Mouse (Mus musculus) MEL (cell line): ENCODE data around the gene Cmtm3. TPM values are rescaled to one million over a fixed set of nuclear protein-coding genes. Genes with fewer than 3 reads are reported as not detected.

Experiments
- DNase-seq: peaks from one replicate; pipeline ENCODE4 v3.0.0; 2011; ENCODE audit warnings: low read depth, low spot score
- H3K27ac ChIP-seq: 2 replicates; pipeline ENCODE4 v1.5.1; 2012; ENCODE audit warnings: low read depth, mild to moderate bottlenecking, control low read depth, low read length, moderate library complexity; ENCODE audit not compliant: control insufficient read depth
- H3K27me3 ChIP-seq, 2 experiments: fragments of 150-350 bp in 1 of 2; sonication (generic) in 1 of 2; 2 replicates each; pipeline ENCODE4 v1.6.1; 2012; ENCODE audit warnings: low read length in 2 of 2, mild to moderate bottlenecking in 2 of 2, improper control_type of control experiment in 1 of 2, moderate library complexity in 1 of 2; ENCODE audit not compliant: insufficient read depth in 2 of 2, control insufficient read depth in 1 of 2
- H3K36me3 ChIP-seq, 2 experiments: 2 replicates each; pipeline ENCODE4 v1.6.1; 2012 to 2014; ENCODE audit warnings: low read length in 2 of 2, improper control_type of control experiment in 1 of 2, inconsistent platforms in 1 of 2, mild to moderate bottlenecking in 1 of 2; ENCODE audit not compliant: insufficient read depth in 2 of 2, control insufficient read depth in 1 of 2
- H3K4me1 ChIP-seq, 2 experiments: fragments of 150-350 bp in 1 of 2; sonication (generic) in 1 of 2; 2 replicates each; pipeline ENCODE4 v1.6.1; 2012; ENCODE audit warnings: low read length in 2 of 2, improper control_type of control experiment in 1 of 2, mild to moderate bottlenecking in 1 of 2; ENCODE audit not compliant: insufficient read depth in 2 of 2, control insufficient read depth in 1 of 2
- H3K4me3 ChIP-seq, 2 experiments: fragments of 150-350 bp in 1 of 2; sonication (generic) in 1 of 2; 2 replicates each; pipeline ENCODE4 v1.5.1; 2012; ENCODE audit warnings: low read depth in 2 of 2, low read length in 2 of 2, mild to moderate bottlenecking in 2 of 2, moderate library complexity in 2 of 2, control low read depth in 1 of 2, improper control_type of control experiment in 1 of 2; ENCODE audit not compliant: control insufficient read depth in 1 of 2, insufficient read depth in 1 of 2
- H3K79me2 ChIP-seq: 2 replicates; pipeline ENCODE4 v1.6.1; 2012; ENCODE audit warnings: mild to moderate bottlenecking, low read length, moderate library complexity; ENCODE audit not compliant: control insufficient read depth, poor library complexity, insufficient read depth
- H3K9ac ChIP-seq: 2 replicates; pipeline ENCODE4 v1.6.1; 2012; ENCODE audit warnings: low read depth, mild to moderate bottlenecking, control low read depth, low read length, moderate library complexity; ENCODE audit not compliant: control insufficient read depth, poor library complexity, severe bottlenecking
- H3K9me3 ChIP-seq: fragments of 150-350 bp; sonication (generic); replicated peaks from 2 replicates; pipeline ENCODE4 v1.6.1; 2012; ENCODE audit warnings: mild to moderate bottlenecking, low read length, improper control_type of control experiment, moderate library complexity; ENCODE audit not compliant: insufficient read depth
- BHLHE40 ChIP-seq: IDR thresholded peaks from 2 replicates; pipeline ENCODE4 v1.6.1; 2012; ENCODE audit warnings: low read depth, mild to moderate bottlenecking, inconsistent platforms, low read length, improper control_type of control experiment, borderline replicate concordance
- CHD1 ChIP-seq: IDR thresholded peaks from 2 replicates; pipeline ENCODE4 v1.6.1; 2012; ENCODE audit warnings: low read depth, mild to moderate bottlenecking, inconsistent platforms, low read length, improper control_type of control experiment
- E2F4 ChIP-seq: IDR thresholded peaks from 2 replicates; pipeline ENCODE4 v1.6.1; 2011; ENCODE audit warnings: low read depth, low read length, improper control_type of control experiment, borderline replicate concordance
- EP300 ChIP-seq, 2 experiments: IDR thresholded peaks; 2 replicates each; pipeline ENCODE4 v1.6.1; 2011; ENCODE audit warnings: improper control_type of control experiment in 2 of 2, low read length in 2 of 2, low read depth in 1 of 2, mild to moderate bottlenecking in 1 of 2
- ETS1 ChIP-seq: IDR thresholded peaks from 2 replicates; pipeline ENCODE4 v1.6.1; 2012; ENCODE audit warnings: low read depth, mild to moderate bottlenecking, inconsistent platforms, low read length, improper control_type of control experiment, moderate library complexity
- HCFC1 ChIP-seq: IDR thresholded peaks from 2 replicates; pipeline ENCODE4 v1.6.1; 2012; ENCODE audit warnings: low read depth, mild to moderate bottlenecking, inconsistent platforms, low read length, improper control_type of control experiment, moderate library complexity
- JUND ChIP-seq: IDR thresholded peaks from 2 replicates; pipeline ENCODE4 v1.6.1; 2011; ENCODE audit warnings: low read depth, mild to moderate bottlenecking, improper control_type of control experiment, low read length
- KAT2A ChIP-seq: conservative IDR thresholded peaks from 2 replicates; pipeline ENCODE4 v1.6.1; 2012; ENCODE audit warnings: low read depth, low read length, improper control_type of control experiment, inconsistent platforms
- MAFK ChIP-seq: IDR thresholded peaks from 2 replicates; pipeline ENCODE4 v1.6.1; 2011; ENCODE audit warnings: low read depth, mild to moderate bottlenecking, low read length, improper control_type of control experiment, borderline replicate concordance
- MAX ChIP-seq: IDR thresholded peaks from 2 replicates; pipeline ENCODE4 v1.6.1; 2011; ENCODE audit warnings: low read length, improper control_type of control experiment
- MXI1 ChIP-seq: IDR thresholded peaks from 2 replicates; pipeline ENCODE4 v1.6.1; 2011; ENCODE audit warnings: mild to moderate bottlenecking, low read depth, low read length, improper control_type of control experiment
- MYB ChIP-seq: IDR thresholded peaks from 2 replicates; pipeline ENCODE4 v1.6.1; 2011; ENCODE audit warnings: mild to moderate bottlenecking, low read depth, low read length, improper control_type of control experiment
- MYC ChIP-seq: IDR thresholded peaks from 2 replicates; pipeline ENCODE4 v1.6.1; 2011; ENCODE audit warnings: low read depth, mild to moderate bottlenecking, low read length, improper control_type of control experiment, moderate library complexity
- NRF1 ChIP-seq: IDR thresholded peaks from 2 replicates; pipeline ENCODE4 v1.6.1; 2014; ENCODE audit warnings: low read depth, mild to moderate bottlenecking, inconsistent platforms, low read length, improper control_type of control experiment, moderate library complexity; ENCODE audit not compliant: poor library complexity, insufficient read depth, severe bottlenecking
- POLR2A ChIP-seq, 2 experiments: IDR thresholded peaks; 2 replicates each; pipeline ENCODE4 v1.6.1; 2011 to 2012; ENCODE audit warnings: low read length in 2 of 2, mild to moderate bottlenecking in 2 of 2, control low read depth in 1 of 2, improper control_type of control experiment in 1 of 2, low read depth in 1 of 2, moderate library complexity in 1 of 2; ENCODE audit not compliant: control insufficient read depth in 1 of 2, insufficient read depth in 1 of 2, poor library complexity in 1 of 2
- RCOR1 ChIP-seq: IDR thresholded peaks from 2 replicates; pipeline ENCODE4 v1.6.1; 2012; ENCODE audit warnings: low read depth, mild to moderate bottlenecking, inconsistent platforms, low read length, improper control_type of control experiment
- SMC3 ChIP-seq: IDR thresholded peaks from 2 replicates; pipeline ENCODE4 v1.6.1; 2011; ENCODE audit warnings: low read depth, low read length, improper control_type of control experiment
- TBP ChIP-seq: IDR thresholded peaks from 2 replicates; pipeline ENCODE4 v1.8.0; 2011; ENCODE audit warnings: low read depth, low read length, improper control_type of control experiment
- UBTF ChIP-seq: IDR thresholded peaks from 2 replicates; pipeline ENCODE4 v1.6.1; 2012; ENCODE audit warnings: low read depth, mild to moderate bottlenecking, inconsistent platforms, low read length, improper control_type of control experiment, moderate library complexity, borderline replicate concordance; ENCODE audit not compliant: insufficient read depth
- USF1 ChIP-seq: IDR thresholded peaks from 2 replicates; pipeline ENCODE4 v1.6.1; 2014; ENCODE audit warnings: low read depth, mild to moderate bottlenecking, inconsistent platforms, low read length, improper control_type of control experiment, moderate library complexity
- USF2 ChIP-seq, 2 experiments: IDR thresholded peaks; 2 replicates each; pipeline ENCODE4 v1.6.1; 2011 to 2012; ENCODE audit warnings: improper control_type of control experiment in 2 of 2, low read length in 2 of 2, borderline replicate concordance in 1 of 2, inconsistent platforms in 1 of 2, low read depth in 1 of 2, mild to moderate bottlenecking in 1 of 2; ENCODE audit not compliant: insufficient read depth in 1 of 2
- ZMIZ1 ChIP-seq: IDR thresholded peaks from 2 replicates; pipeline ENCODE4 v1.6.1; 2012; ENCODE audit warnings: low read depth, mild to moderate bottlenecking, inconsistent platforms, low read length, improper control_type of control experiment, moderate library complexity
- ZNF384 ChIP-seq: IDR thresholded peaks from 2 replicates; pipeline ENCODE4 v1.6.1; 2012; ENCODE audit warnings: low read depth, mild to moderate bottlenecking, inconsistent platforms, low read length, improper control_type of control experiment
- polyA plus RNA-seq, 2 experiments: library from polyadenylated mRNA; stranded (reverse) in 1 of 2; unstranded in 1 of 2; fragments of >175 nt in 1 of 2; fragments of >200 nt in 1 of 2; gene quantifications; 2 replicates each; pipeline versions ENCODE4 v1.2.1 to v1.2.4; 2012; ENCODE audit warnings: low replicate concordance in 2 of 2, low read depth in 1 of 2; ENCODE audit not compliant: insufficient read length in 2 of 2, insufficient read depth in 1 of 2, missing spikeins in 1 of 2
- total RNA-seq: library from RNA; depleted of rRNA; stranded (reverse); fragments of 300-350 nt; gene quantifications from 2 replicates; pipeline ENCODE4 v1.2.3, GENCODE M21; 2012

Gene Cmtm3
- total and polyA plus RNA-seq, 3 experiments = 17.9 to 56.3 TPM; not detected in 1

- no peaks in the 10 kb centered on the region for H3K4me1 ChIP-seq
- H3K36me3 ChIP-seq = no peaks in the 10 kb centered on the region
- H3K27me3 ChIP-seq = no peaks in the 10 kb centered on the region
- no peak overlapping the region for H3K9ac ChIP-seq
- no peaks in the 10 kb centered on the region; the same call in 1 of the 2 replicates for H3K79me2 ChIP-seq
- DNase-seq = no peak
- H3K4me3 ChIP-seq = no peak overlapping the region
- H3K27ac ChIP-seq = no peak overlapping the region
- H3K9me3 ChIP-seq = no peaks in the 10 kb centered on the region
- TF ChIP-seq MYB (no peak), RCOR1 (no peak), CHD1 (no peak), UBTF (no peak), ETS1 (no peak), HCFC1 (no peak), ZNF384 (no peak), ZMIZ1 (no peak), SMC3 (no peak), MYC (no peak)
Observed at GRCm38 (mm10) chr8:104370071-104370470, 30.9 kb downstream of the Cmtm3 start.

GRCm38 (mm10) chr8:104371121-104371520, 31.9 kb downstream of the Cmtm3 start:
- TF ChIP-seq USF2 (IDR thresholded peaks at IDR 0.05; ENCODE audit: borderline replicate concordance in 1 of 2, insufficient read depth in 1 of 2, low read depth in 1 of 2, low read length in 2 of 2) (no peak), HCFC1 (no peak)

GRCm38 (mm10) chr8:104373779-104374178, 34.6 kb downstream of the Cmtm3 start:
- Histone ChIP-seq H3K4me3 (no peak overlapping the region), H3K27me3 (no peaks in the 10 kb centered on the region), H3K79me2 (peaks cover 2% of the 10 kb centered on the region; the same call in 1 of the 2 replicates), H3K4me1 (no peaks in the 10 kb centered on the region), H3K36me3 (no peaks in the 10 kb centered on the region), H3K9me3 (no peaks in the 10 kb centered on the region), H3K9ac (no peak overlapping the region), H3K27ac (no peak overlapping the region)
- no peak for TF ChIP-seq BHLHE40
- no peak for TF ChIP-seq MXI1
- no peak for TF ChIP-seq MAFK
- no peak for TF ChIP-seq RCOR1
- TF ChIP-seq E2F4 = no peak
- no peak for TF ChIP-seq JUND
- TF ChIP-seq TBP = no peak
- no peak for TF ChIP-seq EP300 (IDR thresholded peaks at IDR 0.05; ENCODE audit: low read depth in 1 of 2, low read length in 2 of 2)
- no peak for TF ChIP-seq MAX
- no peak for TF ChIP-seq ZMIZ1
- TF ChIP-seq SMC3 = no peak
- no peak for TF ChIP-seq POLR2A (IDR thresholded peaks at IDR 0.05; ENCODE audit: control insufficient read depth in 1 of 2, insufficient read depth in 1 of 2, low read depth in 1 of 2, low read length in 2 of 2, poor library complexity in 1 of 2)
- no peak for TF ChIP-seq USF1
- no peak for TF ChIP-seq NRF1
- TF ChIP-seq KAT2A = no peak
- no peak for DNase-seq

More at GRCm38 (mm10) chr8:104371121-104371520, 31.9 kb downstream of the Cmtm3 start:
- H3K27ac ChIP-seq = no peak overlapping the region
- H3K36me3 ChIP-seq = no peaks in the 10 kb centered on the region
- no peaks in the 10 kb centered on the region; the same call in 1 of the 2 replicates for H3K79me2 ChIP-seq
- H3K9me3 ChIP-seq = no peaks in the 10 kb centered on the region
- no peaks in the 10 kb centered on the region for H3K27me3 ChIP-seq
- DNase-seq = no peak
- H3K4me1 ChIP-seq = no peaks in the 10 kb centered on the region
- no peak overlapping the region for H3K9ac ChIP-seq
- no peak overlapping the region for H3K4me3 ChIP-seq
